Mouse (Mus musculus): ENCODE data around the gene Ube2o. TPM values are rescaled to one million over a fixed set of nuclear protein-coding genes. Genes with fewer than 3 reads are reported as not detected.
A peak's percentile ranks its signal among the peaks of the same experiment; 100 is the strongest.

Ube2o gene
- polyA plus RNA-seq, 1 experiment from 2014 or later = 8.8 TPM

GRCm38 (mm10) chr11:116621258-116621704 is 40.0 kb upstream of the Ube2o start:
- peaks cover 58% of the 10 kb centered on the region for H3K4me1 ChIP-seq (replicated peaks)
- H3K9ac ChIP-seq = no peak overlapping the region
- H3K4me2 ChIP-seq (replicated peaks) = 0 out of 2 replicates have a peak overlapping the region, but pooled peaks have one; percentile 19
- WGBS = 41% methylated on average over 6 of the region's 6 CpGs
- H3K9me3 ChIP-seq = no peaks in the 10 kb centered on the region
- peak; percentile 3; the same call in 1 of the 2 replicates for ATAC-seq
- peak overlapping the region; percentile 34 for H3K27ac ChIP-seq
- no peak overlapping the region for H3K4me3 ChIP-seq (replicated peaks)
- H3K27me3 ChIP-seq (replicated peaks) = no peaks in the 10 kb centered on the region
- H3K36me3 ChIP-seq = no peaks in the 10 kb centered on the region

- peaks cover 64% of the 10 kb centered on the region for H3K4me1 ChIP-seq (replicated peaks)
- 78% methylated on average over 10 of the region's 10 CpGs for WGBS
- 0 out of 2 replicates have a peak overlapping the region, but pooled peaks have one; percentile 10 for H3K4me2 ChIP-seq (replicated peaks)
Measured at GRCm38 (mm10) chr11:116620559-116621253, 39.5 kb upstream of the Ube2o start.

GRCm38 (mm10) chr11:116620073-116620472 is 38.8 kb upstream of the Ube2o start:
- 0 out of 2 replicates have a peak overlapping the region, but pooled peaks have one; percentile 10 for H3K4me2 ChIP-seq (replicated peaks)
- H3K27ac ChIP-seq = no peak overlapping the region

More at GRCm38 (mm10) chr11:116620559-116621253, 39.5 kb upstream of the Ube2o start:
- H3K36me3 ChIP-seq = no peaks in the 10 kb centered on the region
- peak overlapping the region; percentile 34; the same call in 1 of the 2 replicates for H3K27ac ChIP-seq
- no peak overlapping the region for H3K4me3 ChIP-seq (replicated peaks)
- H3K9me3 ChIP-seq = no peaks in the 10 kb centered on the region
- no peaks in the 10 kb centered on the region for H3K27me3 ChIP-seq (replicated peaks)
- no peak overlapping the region for H3K9ac ChIP-seq
- ATAC-seq = no peak

GRCm38 (mm10) chr11:116619561-116619960 is 38.3 kb upstream of the Ube2o start:
- no peaks in the 10 kb centered on the region for H3K9me3 ChIP-seq
- WGBS = 46% methylated on average over 8 of the region's 8 CpGs
- no peak overlapping the region for H3K9ac ChIP-seq
- H3K4me1 ChIP-seq (replicated peaks) = peaks cover 65% of the 10 kb centered on the region
- H3K27me3 ChIP-seq (replicated peaks) = no peaks in the 10 kb centered on the region
- H3K27ac ChIP-seq = no peak overlapping the region
- no peak overlapping the region for H3K4me2 ChIP-seq (replicated peaks)
- H3K4me3 ChIP-seq (replicated peaks) = no peak overlapping the region
- ATAC-seq = no peak
- H3K36me3 ChIP-seq = no peaks in the 10 kb centered on the region

More at GRCm38 (mm10) chr11:116620073-116620472, 38.8 kb upstream of the Ube2o start:
- WGBS = 34% methylated on average over 9 of the region's 9 CpGs
- Histone ChIP-seq H3K27me3 (replicated peaks) (no peaks in the 10 kb centered on the region), H3K36me3 (no peaks in the 10 kb centered on the region), H3K4me3 (replicated peaks) (no peak overlapping the region), H3K9me3 (no peaks in the 10 kb centered on the region), H3K4me1 (replicated peaks) (peaks cover 69% of the 10 kb centered on the region), H3K9ac (no peak overlapping the region)
- no peak for ATAC-seq

- no peak overlapping the region for H3K27ac ChIP-seq
- WGBS = 81% methylated on average over 7 of the region's 7 CpGs
- no peaks in the 10 kb centered on the region for H3K36me3 ChIP-seq
- peaks cover 63% of the 10 kb centered on the region for H3K4me1 ChIP-seq (replicated peaks)
- no peaks in the 10 kb centered on the region for H3K9me3 ChIP-seq
- ATAC-seq = no peak
- H3K27me3 ChIP-seq (replicated peaks) = no peaks in the 10 kb centered on the region
- H3K4me2 ChIP-seq (replicated peaks) = no peak overlapping the region
- H3K9ac ChIP-seq = no peak overlapping the region
- no peak overlapping the region for H3K4me3 ChIP-seq (replicated peaks)
Measured at GRCm38 (mm10) chr11:116619156-116619555, 37.9 kb upstream of the Ube2o start.

- Histone ChIP-seq H3K9me3 (no peaks in the 10 kb centered on the region), H3K36me3 (no peaks in the 10 kb centered on the region), H3K4me2 (replicated peaks) (no peak overlapping the region), H3K9ac (no peak overlapping the region), H3K27ac (no peak overlapping the region), H3K4me3 (replicated peaks) (no peak overlapping the region), H3K4me1 (replicated peaks) (peaks cover 59% of the 10 kb centered on the region), H3K27me3 (replicated peaks) (no peaks in the 10 kb centered on the region)
- 89% methylated on average over 7 of the region's 7 CpGs for WGBS
- ATAC-seq = no peak
Measured at GRCm38 (mm10) chr11:116618666-116619065, 37.4 kb upstream of the Ube2o start.

- Histone ChIP-seq H3K27ac (no peak overlapping the region; the same call in 1 of the 2 replicates), H3K9ac (no peak overlapping the region), H3K36me3 (no peaks in the 10 kb centered on the region), H3K4me1 (replicated peaks) (peaks cover 49% of the 10 kb centered on the region), H3K4me3 (replicated peaks) (no peak overlapping the region), H3K9me3 (no peaks in the 10 kb centered on the region), H3K27me3 (replicated peaks) (no peaks in the 10 kb centered on the region), H3K4me2 (replicated peaks) (no peak overlapping the region)
- 85% methylated on average over 7 of the region's 7 CpGs for WGBS
- no peak for ATAC-seq
Measured at GRCm38 (mm10) chr11:116617641-116618040, 36.4 kb upstream of the Ube2o start.

GRCm38 (mm10) chr11:116616438-116617118 is 35.3 kb upstream of the Ube2o start:
- H3K4me2 ChIP-seq (replicated peaks) = peak overlapping the region; percentile 26
- H3K27ac ChIP-seq = peak overlapping the region; percentile 54; the same call in 1 of the 2 replicates

GRCm38 (mm10) chr11:116615735-116616437 is 34.6 kb upstream of the Ube2o start:
- no peaks in the 10 kb centered on the region for H3K36me3 ChIP-seq
- H3K27me3 ChIP-seq (replicated peaks) = no peaks in the 10 kb centered on the region
- peaks cover 34% of the 10 kb centered on the region for H3K4me1 ChIP-seq (replicated peaks)
- H3K27ac ChIP-seq = peak overlapping the region; percentile 54; the same call in 1 of the 2 replicates
- WGBS = 36% methylated on average over 15 of the region's 15 CpGs
- peak; percentile 63 for ATAC-seq
- no peaks in the 10 kb centered on the region for H3K9me3 ChIP-seq
- H3K4me2 ChIP-seq (replicated peaks) = peak overlapping the region; percentile 26
- H3K9ac ChIP-seq = no peak overlapping the region
- no peak overlapping the region for H3K4me3 ChIP-seq (replicated peaks)

More at GRCm38 (mm10) chr11:116616438-116617118, 35.3 kb upstream of the Ube2o start:
- peaks cover 40% of the 10 kb centered on the region for H3K4me1 ChIP-seq (replicated peaks)
- no peaks in the 10 kb centered on the region for H3K27me3 ChIP-seq (replicated peaks)
- H3K4me3 ChIP-seq (replicated peaks) = no peak overlapping the region
- WGBS = 74% methylated on average over 10 of the region's 10 CpGs
- no peak overlapping the region for H3K9ac ChIP-seq
- H3K36me3 ChIP-seq = no peaks in the 10 kb centered on the region
- no peak for ATAC-seq
- H3K9me3 ChIP-seq = no peaks in the 10 kb centered on the region

- Histone ChIP-seq H3K4me1 (replicated peaks) (peaks cover 23% of the 10 kb centered on the region), H3K36me3 (no peaks in the 10 kb centered on the region), H3K27me3 (replicated peaks) (no peaks in the 10 kb centered on the region), H3K9me3 (no peaks in the 10 kb centered on the region), H3K9ac (no peak overlapping the region), H3K4me3 (replicated peaks) (no peak overlapping the region), H3K27ac (no peak overlapping the region), H3K4me2 (replicated peaks) (no peak overlapping the region)
- ATAC-seq = no peak
- WGBS = 86% methylated on average over 6 of the region's 6 CpGs
Measured at GRCm38 (mm10) chr11:116613234-116613633, 32.0 kb upstream of the Ube2o start.

GRCm38 (mm10) chr11:116612554-116612953 is 31.3 kb upstream of the Ube2o start:
- no peak overlapping the region for H3K9ac ChIP-seq
- H3K4me3 ChIP-seq (replicated peaks) = no peak overlapping the region
- H3K36me3 ChIP-seq = no peaks in the 10 kb centered on the region
- H3K27me3 ChIP-seq (replicated peaks) = no peaks in the 10 kb centered on the region
- no peaks in the 10 kb centered on the region for H3K9me3 ChIP-seq
- no peak for ATAC-seq
- WGBS = 92% methylated on average over 1 of the region's 1 CpGs
- H3K27ac ChIP-seq = no peak overlapping the region
- peaks cover 20% of the 10 kb centered on the region for H3K4me1 ChIP-seq (replicated peaks)
- H3K4me2 ChIP-seq (replicated peaks) = no peak overlapping the region

GRCm38 (mm10) chr11:116611883-116612282 is 30.6 kb upstream of the Ube2o start:
- no peak overlapping the region for H3K9ac ChIP-seq
- ATAC-seq = no peak
- H3K4me3 ChIP-seq (replicated peaks) = no peak overlapping the region
- no peak overlapping the region for H3K27ac ChIP-seq
- H3K4me2 ChIP-seq (replicated peaks) = no peak overlapping the region
- H3K4me1 ChIP-seq (replicated peaks) = peaks cover 20% of the 10 kb centered on the region
- 91% methylated on average over 9 of the region's 9 CpGs for WGBS
- H3K9me3 ChIP-seq = no peaks in the 10 kb centered on the region
- no peaks in the 10 kb centered on the region for H3K27me3 ChIP-seq (replicated peaks)
- no peaks in the 10 kb centered on the region for H3K36me3 ChIP-seq
